Mouse (Mus musculus) 416B (cell line): ENCODE measurements around the gene Drosha.
"Not testable (repeated sequence)": the region's sequence is repeated elsewhere in the genome, so short reads cannot be mapped to it uniquely, and the experiment has no call there.

Source experiments
- DNase-seq: peaks from one replicate; pipeline ENCODE4 v3.0.0; 2011; ENCODE audit warnings: low read depth

The Drosha gene

DNA sequence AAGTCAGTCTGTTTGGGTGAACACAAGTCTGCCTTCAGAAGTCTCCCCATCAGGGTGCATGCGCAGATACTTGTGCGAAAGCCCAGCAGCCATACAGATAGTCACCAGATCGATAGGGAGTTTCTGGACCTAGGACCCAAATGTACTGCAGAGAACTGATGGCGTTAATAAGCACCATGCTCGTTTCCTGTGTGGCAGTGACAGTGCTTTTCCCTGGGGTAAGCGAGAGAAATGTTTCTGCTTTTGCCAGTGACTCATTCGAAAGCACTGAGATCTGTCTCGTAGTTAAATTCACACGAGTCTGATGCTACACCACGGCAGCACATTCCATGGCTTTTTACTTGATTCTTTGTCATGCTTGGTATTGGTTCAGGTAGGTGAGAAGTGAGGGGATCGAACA is 60.7 kb downstream of the Drosha start:
- peak; percentile 29 for DNase-seq

DNA sequence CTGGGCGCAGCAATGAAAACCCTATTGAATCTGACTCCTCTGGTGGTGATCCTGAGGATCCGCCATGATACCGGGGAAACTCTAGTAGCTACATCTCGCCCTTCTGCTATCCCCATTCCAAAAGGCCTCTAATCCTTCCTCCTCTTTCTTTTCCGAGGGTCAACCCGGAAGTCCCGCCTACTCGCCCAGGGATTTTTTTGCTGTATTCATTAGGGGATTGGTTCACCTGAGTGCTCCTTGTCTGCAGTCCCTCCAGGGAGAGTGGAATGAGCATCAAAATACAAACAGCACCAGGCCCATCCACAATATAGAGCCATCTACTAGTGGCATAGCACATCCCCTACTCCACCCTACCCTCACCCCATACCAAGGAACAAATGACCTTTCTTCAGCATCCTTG is 62.6 kb downstream of the Drosha start:
- no peak for DNase-seq

DNA sequence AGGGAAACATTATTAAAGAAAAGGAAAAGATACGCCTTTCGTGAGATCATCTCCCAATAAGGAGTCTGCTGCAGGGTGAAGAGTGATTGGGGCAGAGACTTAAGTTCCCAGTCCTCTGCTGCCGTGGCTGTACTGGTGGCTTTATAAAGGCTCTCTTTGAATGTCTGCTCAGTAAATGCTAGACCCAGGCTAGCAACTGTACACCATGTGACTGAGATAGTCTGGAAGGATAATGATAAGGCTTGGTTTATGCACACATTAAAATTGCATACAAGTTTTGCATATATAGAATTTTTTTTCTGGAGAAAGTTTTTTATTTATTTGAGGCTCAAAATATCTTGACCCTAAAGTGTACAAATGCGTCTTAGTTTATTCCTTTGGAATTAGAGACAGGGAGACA is 63.7 kb downstream of the Drosha start:
- no peak for DNase-seq

DNA sequence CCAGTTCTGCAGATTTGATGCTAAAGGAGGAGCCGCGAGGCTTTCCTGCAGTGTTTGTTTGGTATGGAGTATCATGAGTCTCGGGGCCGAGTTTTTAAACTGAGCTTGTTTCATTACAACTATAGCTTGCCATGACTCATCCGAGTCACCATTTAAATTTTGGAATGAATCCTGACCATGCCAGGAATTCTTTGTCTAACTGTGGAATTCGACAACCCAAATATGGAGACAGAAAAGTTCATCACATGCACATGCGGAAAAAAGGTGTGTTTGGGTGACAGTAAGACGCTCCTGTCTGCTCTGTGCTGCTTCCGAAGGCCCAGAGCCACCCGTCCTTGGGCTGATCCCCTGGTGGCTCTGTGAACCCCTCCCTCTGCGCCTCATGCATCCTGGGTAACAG is 65.3 kb downstream of the Drosha start:
- no peak for DNase-seq

DNA sequence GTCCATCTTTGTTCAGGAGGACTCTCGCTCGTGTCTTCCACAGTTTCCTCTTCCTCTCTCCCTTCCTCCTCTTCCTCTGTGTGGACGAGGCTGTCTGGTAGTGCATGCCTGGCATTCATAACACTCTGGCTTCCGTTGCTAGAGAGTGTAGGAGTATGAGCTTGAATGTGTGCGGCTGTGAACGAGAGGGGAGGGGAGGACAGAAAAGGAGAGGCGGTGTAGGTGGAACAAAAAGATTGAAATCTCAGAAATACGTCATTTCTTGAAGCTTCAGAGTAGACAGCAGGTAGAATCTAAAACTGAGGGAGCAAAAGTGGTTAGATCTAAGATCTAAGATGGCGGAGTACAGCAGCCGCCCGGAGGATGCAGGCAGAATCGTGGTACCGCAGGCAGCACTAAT is 70.8 kb downstream of the Drosha start:
- no peak for DNase-seq

DNA sequence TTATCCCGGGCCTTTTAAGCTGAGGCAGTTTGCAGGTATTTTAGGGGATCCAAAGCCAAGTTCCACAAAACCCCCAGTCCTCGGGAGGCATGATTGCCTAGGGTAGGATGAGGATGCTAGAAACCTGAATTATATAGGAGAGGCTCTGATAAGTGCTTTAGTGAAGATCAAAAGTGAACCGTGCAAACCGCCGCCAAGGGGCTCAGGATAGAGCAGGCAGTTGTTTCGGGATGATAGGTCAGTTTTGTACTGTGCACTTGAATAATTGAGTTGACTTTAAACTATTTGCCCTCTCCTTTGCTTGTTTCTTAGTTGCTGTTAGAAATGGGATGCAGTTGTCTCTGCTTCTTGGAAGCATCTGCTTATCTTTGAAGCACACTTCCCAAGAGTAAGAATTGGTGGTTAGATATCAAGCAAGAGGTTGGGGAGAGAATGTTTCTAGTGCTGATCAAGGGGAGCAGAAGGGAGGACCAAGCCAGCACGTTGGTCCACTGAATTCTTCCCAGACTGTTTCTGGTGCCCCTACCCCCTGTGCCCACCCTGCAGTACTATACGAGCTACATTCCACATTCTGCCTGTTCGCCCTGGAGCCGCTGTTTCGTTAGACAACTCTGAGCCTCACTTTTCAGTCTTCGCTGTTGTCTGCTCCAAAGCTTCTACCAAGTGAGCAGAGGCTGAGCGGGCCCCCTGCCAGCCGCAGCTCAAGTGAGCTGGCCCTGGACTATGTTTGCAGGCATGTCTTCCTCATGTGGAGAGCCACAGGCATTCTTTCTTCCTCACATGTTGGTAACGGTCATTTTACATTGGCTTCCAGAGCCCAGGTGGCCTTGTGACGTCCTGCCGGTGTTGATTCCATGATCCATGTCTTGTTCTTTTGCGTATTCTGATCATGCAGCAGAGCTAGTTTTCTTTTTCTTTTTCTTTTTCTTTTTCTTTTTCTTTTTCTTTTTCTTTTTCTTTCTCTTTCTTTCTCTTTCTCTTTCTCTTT is 71.7 kb downstream of the Drosha start:
- no peak for DNase-seq

DNA sequence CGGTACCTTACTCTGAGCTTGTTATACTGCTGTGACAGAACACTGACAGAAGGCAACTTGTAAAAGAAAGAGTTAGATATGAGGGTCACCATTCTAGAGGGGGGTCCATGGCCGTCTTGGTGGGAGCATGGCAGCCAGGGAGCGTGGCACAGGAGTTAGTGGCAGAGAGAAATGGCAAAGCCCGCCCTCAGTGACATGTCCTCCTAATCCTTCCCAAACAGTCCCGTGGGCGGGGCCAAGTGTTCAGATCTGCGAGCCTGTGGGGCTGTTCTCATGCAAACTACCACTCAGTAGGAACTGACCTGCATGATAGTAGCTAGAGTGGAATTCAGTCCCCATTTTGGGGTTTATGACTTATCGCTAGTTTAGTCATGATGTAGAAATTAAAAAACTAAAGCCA is 73.2 kb downstream of the Drosha start:
- no peak for DNase-seq

DNA sequence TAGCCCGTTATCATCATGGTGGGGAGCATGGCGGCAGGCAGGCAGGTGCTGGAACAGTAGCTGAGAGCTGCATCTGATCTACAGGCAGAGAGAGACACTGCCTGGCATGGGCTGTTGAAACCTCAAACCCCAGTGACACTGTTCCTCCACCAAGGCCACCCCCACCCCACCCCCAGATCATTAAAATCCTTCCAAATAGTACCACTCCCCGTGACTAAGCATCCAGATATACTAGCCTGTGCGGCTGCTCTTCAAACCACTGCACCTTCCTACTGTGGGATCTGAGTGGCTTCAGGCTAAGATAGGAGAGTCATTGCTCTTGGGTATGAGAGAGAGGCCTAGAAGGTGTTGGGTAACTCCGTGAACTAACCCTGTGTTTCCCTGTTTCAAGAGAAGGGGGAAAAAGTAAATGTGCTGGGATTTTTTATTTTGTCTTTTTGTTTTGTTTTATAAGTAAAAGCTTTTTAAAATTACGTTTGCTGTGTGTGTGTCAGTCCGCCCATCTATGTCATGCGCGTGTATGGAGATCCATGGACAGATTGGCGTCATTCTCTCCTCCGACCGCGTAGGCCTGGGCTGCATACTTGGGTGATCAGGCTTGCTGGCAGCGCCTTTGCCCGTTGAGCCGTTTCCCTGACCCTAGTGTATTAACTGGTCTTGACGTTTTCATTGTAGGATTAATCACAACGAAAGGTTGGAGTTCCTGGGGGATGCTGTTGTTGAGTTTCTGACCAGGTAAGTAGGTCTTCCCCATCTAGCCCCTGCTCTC is 76.0 kb downstream of the Drosha start:
- no peak for DNase-seq

DNA sequence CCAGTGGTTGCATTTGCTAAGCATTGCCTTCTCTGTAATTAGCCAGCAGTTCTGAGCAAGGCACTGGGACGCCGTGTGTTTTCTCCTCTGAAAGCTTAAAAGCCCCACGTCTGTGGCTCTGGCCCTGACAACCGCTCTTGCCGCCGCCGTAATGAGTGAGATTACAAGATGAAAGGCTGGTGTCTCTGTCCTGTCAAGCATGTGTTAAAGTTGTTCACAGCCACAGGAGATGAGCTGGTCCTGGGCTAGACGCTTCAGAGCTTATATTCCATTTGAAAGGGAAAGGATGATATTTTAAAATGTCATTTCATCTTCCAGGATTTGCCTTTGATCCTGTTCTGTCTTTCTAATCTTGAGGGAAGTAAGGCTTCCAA is 76.6 kb downstream of the Drosha start:
- no peak for DNase-seq

DNA sequence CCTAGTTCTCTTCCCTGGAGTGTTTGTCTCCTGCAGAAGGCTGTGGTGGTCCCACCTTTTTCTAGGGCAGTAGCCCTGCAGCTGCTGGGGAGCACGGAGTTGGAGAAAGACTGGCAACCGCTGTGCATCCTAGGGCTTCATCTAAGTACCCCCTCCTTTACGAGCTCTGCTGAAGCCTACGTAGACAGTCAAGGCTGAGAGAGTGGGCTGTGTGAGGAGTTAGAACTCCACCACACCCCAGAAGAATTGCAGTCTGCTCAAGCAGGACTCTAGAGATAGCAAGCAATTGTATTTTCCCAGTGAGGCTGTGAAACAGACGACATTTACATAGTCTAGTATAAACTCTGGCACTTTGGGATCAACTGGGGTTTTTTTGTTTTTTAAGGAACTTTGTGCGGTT is 79.8 kb downstream of the Drosha start:
- DNase-seq, result no peak

DNA sequence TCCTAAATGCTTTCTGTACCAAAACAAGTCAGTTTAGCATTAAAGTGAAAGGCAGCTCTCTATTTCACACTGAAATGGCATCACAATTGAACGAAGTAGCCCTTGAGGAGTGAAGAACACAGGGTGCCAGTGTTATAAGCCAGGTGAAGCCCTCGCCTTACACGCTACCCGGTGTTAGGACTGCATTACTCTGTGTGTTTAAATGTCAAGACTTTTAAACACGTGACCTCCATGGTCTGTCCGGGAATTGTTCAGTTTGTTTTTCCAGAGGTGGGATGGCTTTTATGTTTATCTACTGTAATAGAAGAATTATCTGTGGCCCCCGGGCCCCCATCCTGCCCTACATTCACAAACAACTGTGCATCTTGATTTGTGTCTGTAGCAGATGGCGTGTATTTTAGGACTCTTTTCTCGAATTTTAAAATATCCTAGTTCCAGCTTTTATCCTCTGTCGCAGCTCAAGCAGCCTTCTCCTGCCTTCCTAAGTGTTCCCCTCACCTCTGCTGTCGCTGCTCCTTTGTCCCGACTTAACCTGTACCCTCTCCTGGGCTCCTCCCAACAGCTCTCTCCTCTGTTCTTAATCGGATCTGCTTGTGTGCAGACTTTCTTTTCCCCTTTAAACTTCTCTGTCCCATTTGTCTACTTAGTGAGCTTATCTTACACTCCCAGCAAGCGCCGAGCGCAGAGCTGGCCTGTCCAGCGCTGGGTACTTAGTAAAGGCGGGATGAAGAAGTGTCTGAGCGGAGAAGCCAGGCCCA is 83.5 kb downstream of the Drosha start:
- no peak for DNase-seq

DNA sequence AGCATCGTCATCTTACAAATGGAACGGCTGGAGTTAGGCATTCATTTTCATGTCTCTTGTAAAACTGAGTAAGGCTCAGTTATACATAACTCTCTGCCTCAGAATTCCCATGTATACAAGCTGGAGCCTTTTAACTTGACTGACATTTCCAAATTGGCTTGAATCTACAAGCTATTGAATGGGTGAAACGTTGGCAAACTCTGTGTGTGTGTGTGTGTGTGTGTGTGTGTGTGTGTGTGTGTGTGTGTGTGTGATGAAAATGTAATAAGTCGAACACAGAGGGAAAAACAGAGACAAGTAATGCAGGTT is 84.1 kb downstream of the Drosha start:
- DNase-seq, result no peak

DNA sequence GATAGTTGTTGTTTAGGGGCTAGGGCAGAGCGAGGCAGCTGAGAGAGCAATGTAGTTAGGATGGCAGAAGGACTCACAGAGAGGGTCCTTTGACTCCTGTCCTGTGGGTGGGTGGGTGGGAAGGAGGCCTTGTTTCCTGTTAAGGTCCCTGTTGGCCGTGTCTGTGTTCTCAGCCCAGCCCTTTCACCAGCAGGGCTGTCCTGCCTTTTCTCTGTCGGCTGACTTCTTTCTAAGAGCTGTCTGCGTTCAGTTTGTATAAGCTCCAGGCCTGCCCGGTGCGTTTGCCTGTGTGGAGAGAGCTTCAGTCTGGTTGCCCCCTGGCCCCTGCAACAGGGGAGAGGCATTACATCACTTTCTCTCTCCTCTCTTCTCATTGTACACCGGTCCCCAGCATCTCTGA is 84.6 kb downstream of the Drosha start:
- no peak for DNase-seq

DNA sequence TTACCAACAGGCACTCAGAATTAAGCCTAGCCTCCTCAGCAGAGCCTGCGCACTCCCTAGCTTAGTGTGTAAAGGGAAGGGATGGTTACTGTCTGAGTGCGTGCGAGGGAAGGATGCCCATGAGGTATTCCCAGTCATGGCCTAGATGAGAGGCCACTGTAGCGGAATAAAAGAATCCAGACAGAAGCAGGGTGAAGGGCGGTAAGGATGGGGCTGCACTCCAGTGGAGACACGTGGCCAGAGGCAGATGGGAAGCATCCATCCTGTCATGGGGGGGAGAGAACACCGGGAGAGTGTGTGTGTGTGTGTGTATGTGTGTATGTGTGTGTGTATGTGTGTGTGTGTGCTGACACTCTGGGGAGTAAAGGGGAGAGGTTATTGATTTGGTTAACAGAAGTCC is 86.5 kb downstream of the Drosha start:
- DNase-seq, result no peak

DNA sequence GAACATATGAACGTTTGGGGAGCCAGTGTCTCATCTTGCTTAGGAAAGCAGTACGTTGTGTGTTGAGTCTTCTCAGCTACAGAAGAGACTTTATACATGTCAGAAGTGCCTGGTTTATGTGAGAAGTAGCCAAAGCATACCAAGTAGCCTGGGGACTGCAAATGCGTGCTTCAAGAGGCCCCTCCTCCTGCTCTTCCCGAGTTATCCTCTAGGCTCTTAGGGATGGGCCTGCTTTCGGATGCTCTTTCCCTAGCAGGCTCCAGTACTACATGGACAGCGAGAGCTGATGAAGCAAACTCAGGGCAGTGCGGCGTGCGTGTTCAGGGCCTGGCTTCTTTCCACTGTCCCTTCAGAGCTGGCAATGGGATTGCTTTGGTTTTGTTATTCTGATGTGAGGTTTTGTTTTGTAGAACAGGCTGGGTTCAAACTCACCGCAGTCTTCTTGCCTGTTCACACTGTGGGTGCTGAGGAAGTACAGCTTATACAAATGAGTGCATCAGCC is 91.8 kb downstream of the Drosha start:
- no peak for DNase-seq

DNA sequence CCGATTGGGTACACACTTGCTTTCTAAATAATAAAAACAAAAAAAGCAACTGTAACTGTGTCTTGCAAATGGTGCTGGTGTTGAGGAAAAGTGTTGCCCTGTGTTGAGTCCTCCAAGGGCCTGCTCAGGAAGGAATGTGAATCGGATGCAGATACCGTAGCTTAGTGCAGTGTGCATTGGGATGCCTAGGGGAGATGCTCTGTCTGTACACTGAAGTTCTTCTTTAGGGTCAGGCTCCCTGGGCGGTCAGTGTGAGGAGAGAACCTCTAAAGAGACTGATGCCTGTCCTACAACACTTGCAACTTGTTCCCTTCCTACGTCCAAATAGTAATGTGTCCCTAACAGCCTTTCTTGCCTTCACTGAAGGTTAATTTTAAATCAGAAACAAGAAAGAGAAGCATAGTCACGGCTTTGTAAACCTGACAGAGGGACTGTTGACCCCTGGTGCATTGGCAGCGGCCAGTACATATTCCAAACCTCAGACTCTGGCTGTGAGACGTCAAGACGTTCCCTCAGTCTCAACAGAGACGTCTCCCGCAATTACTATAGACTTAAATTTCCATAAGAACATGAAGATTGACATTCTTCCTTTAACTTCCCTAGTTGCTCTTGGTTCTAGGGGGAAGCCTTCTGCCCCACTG is 94.8 kb downstream of the Drosha start:
- DNase-seq, result not testable (repeated sequence)

DNA sequence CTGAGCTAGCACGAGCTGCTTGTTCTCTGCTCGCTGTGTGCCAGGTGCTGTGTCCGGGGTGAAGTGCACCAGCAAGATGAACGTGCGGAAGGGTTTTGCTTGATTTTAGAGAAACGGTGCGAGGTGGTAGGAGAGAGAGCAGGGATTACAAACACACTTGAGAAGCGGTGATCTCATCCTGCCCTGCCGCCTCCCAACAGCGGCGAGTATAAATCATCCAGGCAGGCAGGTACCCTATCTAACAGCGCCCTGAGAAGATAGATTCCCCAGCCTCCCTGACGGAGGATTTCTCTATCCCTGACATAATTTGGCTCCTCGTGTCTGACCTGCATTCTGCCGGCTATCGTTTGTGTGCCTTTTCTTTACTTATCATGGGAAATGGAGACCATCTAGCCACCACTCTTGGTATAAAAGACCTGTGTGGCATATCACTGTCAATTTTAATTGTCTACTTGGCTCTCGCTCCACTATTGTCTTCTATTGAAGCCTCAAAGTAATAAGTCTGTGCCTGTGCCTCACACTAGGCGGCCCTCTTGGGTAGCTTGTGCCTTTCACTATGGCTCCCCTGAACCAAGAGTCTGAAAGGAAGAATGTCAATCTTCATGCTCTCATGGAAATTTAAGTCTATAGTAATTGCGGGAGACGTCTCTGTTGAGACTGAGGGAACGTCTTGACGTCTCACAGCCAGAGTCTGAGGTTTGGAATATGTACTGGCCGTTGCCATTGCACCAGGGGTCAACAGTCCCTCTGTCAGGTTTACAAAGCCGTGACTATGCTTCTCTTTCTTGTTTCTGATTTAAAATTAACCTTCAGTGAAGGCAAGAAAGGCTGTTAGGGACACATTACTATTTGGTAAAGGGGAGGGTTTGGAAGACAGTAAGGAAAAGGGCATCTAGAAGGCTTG is 95.6 kb downstream of the Drosha start:
- no peak for DNase-seq

DNA sequence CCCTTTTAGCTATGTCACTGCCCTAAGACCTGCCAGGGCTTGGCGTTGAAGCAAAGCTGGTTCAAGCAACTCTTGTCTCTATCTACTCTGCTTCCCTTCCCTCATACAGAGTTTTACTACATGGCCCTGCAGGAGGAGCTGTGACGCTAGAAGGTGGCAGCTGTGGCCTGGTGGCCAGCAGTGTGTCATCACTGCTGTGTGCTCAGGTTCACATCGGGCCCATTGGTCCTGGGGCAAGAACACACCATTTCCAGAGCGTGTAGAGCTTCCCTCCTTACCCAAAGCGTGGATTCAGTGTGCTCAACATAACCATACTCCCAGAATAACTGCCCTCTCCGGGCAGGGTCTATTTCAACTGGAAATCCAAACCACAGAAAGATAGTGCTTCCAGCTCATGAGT is 97.3 kb downstream of the Drosha start:
- DNase-seq, result peak; percentile 14

DNA sequence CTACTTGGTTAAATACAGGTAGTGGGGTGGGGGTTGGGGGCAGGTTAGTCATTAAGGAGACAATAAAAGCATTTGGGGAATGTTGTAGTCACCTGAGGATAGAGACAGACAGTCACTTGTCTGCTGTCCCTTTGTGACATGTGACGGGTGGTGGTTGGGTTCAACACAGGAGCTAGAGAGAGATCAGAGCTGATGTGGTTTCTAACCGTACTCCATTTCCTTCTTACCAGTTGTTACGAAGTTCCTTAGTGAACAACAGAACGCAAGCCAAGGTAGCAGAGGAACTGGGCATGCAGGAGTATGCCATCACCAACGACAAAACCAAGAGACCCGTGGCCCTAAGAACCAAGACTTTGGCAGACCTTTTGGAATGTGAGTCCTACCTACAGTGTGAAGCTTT is 99.2 kb downstream of the Drosha start:
- DNase-seq, result no peak

DNA sequence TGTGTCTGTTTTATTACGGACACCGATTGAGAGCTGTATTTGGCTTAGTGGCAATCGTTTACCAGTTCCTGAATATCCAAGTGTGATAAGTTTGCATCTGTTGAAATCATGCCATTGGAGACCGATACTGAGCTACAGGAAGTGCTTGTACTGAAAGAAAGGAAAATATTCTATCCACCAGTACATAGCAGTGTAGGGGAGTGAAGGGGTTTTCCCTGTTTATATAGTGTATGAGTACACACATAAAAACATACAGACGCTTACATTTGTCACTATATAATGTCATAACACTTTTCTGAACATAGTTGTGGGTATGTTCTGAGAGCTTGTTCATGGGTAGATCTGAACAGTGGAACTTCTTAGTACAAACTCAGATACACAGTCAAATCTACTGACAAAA is 106.9 kb downstream of the Drosha start:
- DNase-seq, result no peak

DNA sequence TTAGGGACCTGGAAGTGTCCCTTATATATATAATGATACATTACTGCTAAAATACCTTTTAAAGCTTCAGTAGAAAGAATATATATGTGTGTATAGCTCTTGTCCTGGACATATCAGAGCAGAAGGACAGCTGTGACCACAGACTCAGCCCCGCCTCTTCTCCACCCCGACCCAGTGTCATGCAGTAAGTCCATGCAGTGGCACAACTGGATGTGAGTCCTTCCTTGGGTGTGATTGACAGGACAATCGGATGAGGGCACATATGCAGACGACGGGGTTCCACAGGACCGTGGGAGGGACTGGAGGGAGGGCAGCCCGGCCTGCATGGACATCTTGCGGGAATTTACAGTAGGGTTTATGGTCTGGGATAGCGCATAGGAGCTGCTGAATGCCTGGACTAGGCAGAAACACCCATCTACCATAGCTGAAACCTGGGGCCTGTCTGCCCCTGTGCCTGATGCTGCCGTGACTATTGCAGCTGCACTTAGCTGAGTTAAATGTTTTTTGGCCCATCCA is 111.7 kb downstream of the Drosha start:
- DNase-seq, result no peak
